Mouse (Mus musculus) E14TG2a.4 (cell line): ENCODE results near the gene Smtnl1.
A peak's percentile ranks its signal among the peaks of the same experiment; 100 is the strongest.

Source experiments
- H3K27me3 ChIP-seq: 2 replicates; pipeline ENCODE4 v1.6.1; 2014; ENCODE audit warnings: low read length, control low read depth; ENCODE audit not compliant: insufficient read depth
- H3K36me3 ChIP-seq: 2 replicates; pipeline ENCODE4 v1.6.1; 2014; ENCODE audit warnings: low read length, control low read depth; ENCODE audit not compliant: insufficient read depth
- H3K4me1 ChIP-seq: replicated peaks from 2 replicates; pipeline ENCODE4 v1.6.1; 2014; ENCODE audit warnings: low read depth, low read length, control low read depth
- H3K4me3 ChIP-seq: replicated peaks from 2 replicates; pipeline ENCODE4 v1.5.1; 2014; ENCODE audit warnings: mild to moderate bottlenecking, low read length
- H3K9me3 ChIP-seq: 2 replicates; pipeline ENCODE4 v1.6.1; 2014; ENCODE audit warnings: low read length, control low read depth
- CTCF ChIP-seq: conservative IDR thresholded peaks from 2 replicates; pipeline ENCODE4 v1.5.1; 2014; ENCODE audit warnings: low read length
- NANOG ChIP-seq: IDR thresholded peaks from 2 replicates; pipeline ENCODE4 v1.6.1; 2014; ENCODE audit warnings: borderline replicate concordance, low read length, mixed read lengths
- POU5F1 ChIP-seq: IDR thresholded peaks from 2 replicates; pipeline ENCODE4 v1.6.1; 2014; ENCODE audit warnings: low read length, borderline replicate concordance

Smtnl1 gene

DNA sequence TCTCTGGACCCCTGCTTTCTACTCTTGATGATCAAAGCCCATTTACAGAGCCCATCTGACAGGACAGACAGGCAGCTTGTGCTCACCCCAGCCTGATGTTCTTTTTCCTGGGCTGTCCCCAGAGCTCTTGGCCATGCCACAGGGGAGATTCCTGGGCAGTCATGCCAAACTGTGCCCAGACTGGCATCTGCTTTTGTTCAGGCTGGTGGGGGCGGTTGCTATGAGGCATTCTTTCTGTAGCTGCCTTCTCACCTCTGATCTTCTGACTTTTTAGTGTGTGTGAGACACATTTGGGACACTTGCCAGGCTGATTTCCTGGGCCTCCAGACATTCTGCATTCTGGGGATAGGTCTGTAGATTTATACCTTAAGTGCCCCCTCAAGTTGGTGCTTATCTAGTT lies 36.1 kb upstream of the Smtnl1 start:
- Histone ChIP-seq H3K27me3 (no peaks in the 10 kb centered on the region), H3K4me1 (0 out of 2 replicates have a peak, but pooled peaks cover 1% of the 10 kb centered on the region), H3K4me3 (no peak overlapping the region), H3K36me3 (peaks cover 98% of the 10 kb centered on the region), H3K9me3 (peaks cover 6% of the 10 kb centered on the region)
- TF ChIP-seq CTCF (no peak), NANOG (no peak), POU5F1 (no peak)

DNA sequence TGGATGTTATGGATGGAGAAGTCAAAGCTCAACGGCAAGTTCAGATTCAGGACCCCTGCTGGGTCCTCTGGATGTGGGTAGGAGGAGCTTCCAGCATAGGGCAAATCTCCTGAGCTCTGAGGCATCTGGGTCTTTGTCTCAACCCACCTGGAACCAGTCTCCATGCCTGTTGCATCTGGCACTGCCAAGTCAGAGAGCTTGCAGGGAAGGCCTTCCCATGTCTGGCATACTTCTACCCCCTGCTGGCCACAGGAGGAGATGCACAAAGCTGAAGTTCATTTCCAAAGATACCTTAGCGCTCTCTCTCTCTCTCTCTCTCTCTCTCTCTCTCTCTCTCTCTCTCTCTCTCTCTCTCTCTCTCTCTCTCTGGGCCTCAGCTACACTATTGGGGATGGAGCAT lies 33.3 kb upstream of the Smtnl1 start:
- H3K27me3 ChIP-seq: no peaks in the 10 kb centered on the region
- no peak for TF ChIP-seq NANOG
- TF ChIP-seq POU5F1: no peak
- TF ChIP-seq CTCF: peak; percentile 47
- H3K4me3 ChIP-seq: no peak overlapping the region
- peaks cover 14% of the 10 kb centered on the region for H3K4me1 ChIP-seq
- H3K36me3 ChIP-seq: peaks cover 92% of the 10 kb centered on the region
- peaks cover 6% of the 10 kb centered on the region for H3K9me3 ChIP-seq

DNA sequence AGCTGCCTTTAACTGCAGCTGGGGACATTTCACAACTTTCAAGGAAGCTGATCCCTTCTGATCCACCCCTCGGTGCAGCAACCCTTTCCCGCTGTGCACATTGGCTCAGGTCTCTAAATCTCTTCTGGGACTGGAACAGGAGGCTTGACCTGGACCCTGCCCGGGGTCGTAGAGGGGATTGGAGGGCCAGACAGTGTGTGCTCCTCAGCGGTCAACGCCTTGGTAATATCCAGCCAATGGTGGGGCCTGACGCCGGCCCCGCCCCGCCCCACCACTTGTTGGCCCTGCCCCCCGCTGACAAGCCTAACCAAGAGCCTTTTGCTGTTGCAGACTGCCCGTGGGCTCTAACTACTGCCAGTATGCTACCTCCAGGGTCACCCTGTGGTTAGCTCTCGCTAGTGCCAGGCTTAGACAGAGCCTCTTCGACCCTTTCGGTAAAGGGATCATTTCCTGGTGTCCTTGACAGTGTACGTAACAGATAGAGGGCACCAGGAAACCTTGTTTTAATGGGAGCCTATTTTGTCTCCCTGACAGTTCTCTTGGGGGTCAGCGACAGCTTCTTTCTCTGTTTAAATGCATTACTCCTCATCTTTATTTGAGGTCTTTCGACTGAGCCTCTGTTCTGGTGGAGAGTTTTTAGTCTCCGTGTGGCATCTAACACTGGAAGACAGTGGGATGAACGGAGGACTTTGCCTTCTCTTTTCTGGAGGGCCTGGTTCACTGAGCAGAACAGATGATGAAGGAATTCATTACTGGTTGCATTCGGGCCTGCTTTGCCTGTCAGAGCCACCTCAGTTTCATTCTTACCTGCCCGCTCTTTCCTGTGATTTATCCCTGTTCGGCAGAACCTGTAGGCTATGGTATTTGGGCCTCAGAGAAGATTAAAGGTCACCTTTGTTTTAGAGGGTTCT lies 28.9 kb upstream of the Smtnl1 start:
- TF ChIP-seq CTCF (no peak), NANOG (no peak), POU5F1 (no peak)
- peaks cover 18% of the 10 kb centered on the region for H3K4me1 ChIP-seq
- H3K4me3 ChIP-seq: no peak overlapping the region
- H3K27me3 ChIP-seq: no peaks in the 10 kb centered on the region
- peaks cover 92% of the 10 kb centered on the region for H3K36me3 ChIP-seq
- no peaks in the 10 kb centered on the region for H3K9me3 ChIP-seq

DNA sequence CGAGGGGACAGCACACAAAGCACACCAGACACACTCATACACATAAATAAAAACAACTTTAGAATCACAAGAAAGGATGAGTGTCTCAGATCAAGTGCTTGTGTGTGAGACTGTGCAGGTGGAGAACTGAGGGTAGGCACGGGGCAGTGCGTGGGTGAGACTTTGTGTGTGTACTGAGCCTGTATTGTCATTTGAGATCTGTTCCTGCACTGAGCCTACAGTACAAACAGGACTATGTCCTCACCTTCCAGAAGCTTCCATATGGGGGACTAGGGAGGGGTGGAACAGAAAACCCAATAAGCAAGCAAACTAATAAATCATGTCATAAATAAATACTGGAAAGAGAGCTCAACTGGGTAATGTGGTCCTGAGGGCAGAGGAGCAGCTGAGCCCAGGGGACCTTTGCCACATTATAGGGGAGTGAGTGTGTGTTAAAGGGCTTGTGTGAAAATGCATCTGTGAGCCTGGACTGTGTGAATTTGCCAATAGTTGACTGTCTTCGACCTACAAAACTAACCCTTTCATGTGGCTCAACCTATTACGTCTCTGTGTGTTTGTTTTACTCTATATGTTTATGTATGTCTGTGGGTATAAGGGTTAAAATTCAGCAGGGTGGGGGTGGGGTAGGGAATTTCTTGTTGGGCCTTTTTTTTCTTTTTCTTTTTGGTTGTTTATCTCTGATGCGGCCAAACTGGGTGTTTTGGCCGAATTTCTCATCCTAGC lies 28.1 kb upstream of the Smtnl1 start:
- H3K9me3 ChIP-seq: no peaks in the 10 kb centered on the region
- H3K4me3 ChIP-seq: no peak overlapping the region
- no peak for TF ChIP-seq NANOG
- TF ChIP-seq CTCF: no peak
- TF ChIP-seq POU5F1: no peak
- no peaks in the 10 kb centered on the region for H3K27me3 ChIP-seq
- peaks cover 18% of the 10 kb centered on the region for H3K4me1 ChIP-seq
- peaks cover 92% of the 10 kb centered on the region for H3K36me3 ChIP-seq

DNA sequence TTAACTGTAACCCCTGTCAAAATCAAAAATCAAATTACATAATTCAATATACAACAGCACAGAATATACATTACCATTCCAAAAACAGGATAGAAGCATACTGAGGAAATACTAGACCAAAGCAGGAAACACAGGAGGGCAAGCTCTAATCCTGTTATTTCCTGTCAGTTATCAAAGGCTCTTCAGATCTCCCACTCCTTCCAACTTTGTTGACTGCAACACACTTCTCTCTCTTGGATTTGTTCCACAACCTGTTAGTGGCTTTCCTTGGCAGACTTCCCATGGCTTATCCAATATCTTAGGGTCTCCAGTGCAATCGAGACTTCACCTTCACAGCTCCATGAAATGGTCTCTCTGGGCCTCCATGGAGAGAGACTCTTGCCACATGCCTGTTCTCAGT lies 22.8 kb upstream of the Smtnl1 start:
- Histone ChIP-seq H3K9me3 (no peaks in the 10 kb centered on the region), H3K4me1 (peaks cover 15% of the 10 kb centered on the region), H3K27me3 (peaks cover 21% of the 10 kb centered on the region), H3K36me3 (peaks cover 87% of the 10 kb centered on the region), H3K4me3 (no peak overlapping the region)
- TF ChIP-seq CTCF (no peak), POU5F1 (no peak), NANOG (no peak)

DNA sequence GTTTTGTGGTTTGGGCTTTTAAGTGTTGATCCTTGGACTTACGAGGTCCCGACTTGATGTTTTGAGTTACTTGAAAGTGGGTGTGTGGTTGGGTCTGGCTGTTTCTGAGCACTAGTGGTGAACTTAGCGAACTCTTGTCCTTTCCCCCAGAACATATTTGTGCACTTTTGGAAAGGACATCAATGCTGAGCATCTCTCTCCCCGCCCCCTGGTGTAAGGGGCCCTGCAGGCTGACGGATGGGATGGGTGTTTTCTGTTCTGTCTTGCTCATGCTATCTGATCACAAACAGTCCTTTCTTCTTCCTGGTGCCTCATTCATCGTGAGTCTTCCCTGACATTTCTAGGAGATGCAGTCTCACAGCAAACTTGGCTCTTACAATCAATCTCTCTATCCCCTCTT lies 21.2 kb upstream of the Smtnl1 start:
- Histone ChIP-seq H3K36me3 (peaks cover 72% of the 10 kb centered on the region), H3K4me1 (peaks cover 26% of the 10 kb centered on the region), H3K27me3 (peaks cover 36% of the 10 kb centered on the region), H3K4me3 (no peak overlapping the region), H3K9me3 (no peaks in the 10 kb centered on the region)
- TF ChIP-seq NANOG: no peak
- no peak for TF ChIP-seq POU5F1
- TF ChIP-seq CTCF: no peak

DNA sequence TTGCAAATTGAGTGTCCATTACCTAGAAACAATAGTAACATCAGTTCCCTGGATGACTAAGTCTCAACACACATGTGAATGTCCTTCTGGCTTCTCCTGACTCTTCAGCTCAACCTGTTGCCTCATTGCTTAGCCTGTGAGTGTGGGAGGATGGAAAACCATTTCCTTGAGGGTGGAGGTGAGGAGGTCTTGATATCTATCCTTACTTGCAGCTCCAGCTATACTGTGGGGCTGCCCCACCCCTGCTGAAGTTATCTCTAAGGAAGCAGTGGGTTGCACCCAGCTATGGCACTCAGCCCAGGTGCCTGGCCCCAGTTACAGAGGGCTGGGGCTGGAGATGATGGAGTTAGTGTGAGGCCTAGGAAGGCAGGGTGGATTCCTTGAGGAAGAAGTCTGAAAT lies 19.5 kb upstream of the Smtnl1 start:
- H3K4me1 ChIP-seq: peaks cover 43% of the 10 kb centered on the region
- H3K9me3 ChIP-seq: no peaks in the 10 kb centered on the region
- H3K36me3 ChIP-seq: peaks cover 55% of the 10 kb centered on the region
- H3K4me3 ChIP-seq: no peak overlapping the region
- peaks cover 39% of the 10 kb centered on the region for H3K27me3 ChIP-seq
- TF ChIP-seq NANOG (no peak), POU5F1 (no peak), CTCF (no peak)

DNA sequence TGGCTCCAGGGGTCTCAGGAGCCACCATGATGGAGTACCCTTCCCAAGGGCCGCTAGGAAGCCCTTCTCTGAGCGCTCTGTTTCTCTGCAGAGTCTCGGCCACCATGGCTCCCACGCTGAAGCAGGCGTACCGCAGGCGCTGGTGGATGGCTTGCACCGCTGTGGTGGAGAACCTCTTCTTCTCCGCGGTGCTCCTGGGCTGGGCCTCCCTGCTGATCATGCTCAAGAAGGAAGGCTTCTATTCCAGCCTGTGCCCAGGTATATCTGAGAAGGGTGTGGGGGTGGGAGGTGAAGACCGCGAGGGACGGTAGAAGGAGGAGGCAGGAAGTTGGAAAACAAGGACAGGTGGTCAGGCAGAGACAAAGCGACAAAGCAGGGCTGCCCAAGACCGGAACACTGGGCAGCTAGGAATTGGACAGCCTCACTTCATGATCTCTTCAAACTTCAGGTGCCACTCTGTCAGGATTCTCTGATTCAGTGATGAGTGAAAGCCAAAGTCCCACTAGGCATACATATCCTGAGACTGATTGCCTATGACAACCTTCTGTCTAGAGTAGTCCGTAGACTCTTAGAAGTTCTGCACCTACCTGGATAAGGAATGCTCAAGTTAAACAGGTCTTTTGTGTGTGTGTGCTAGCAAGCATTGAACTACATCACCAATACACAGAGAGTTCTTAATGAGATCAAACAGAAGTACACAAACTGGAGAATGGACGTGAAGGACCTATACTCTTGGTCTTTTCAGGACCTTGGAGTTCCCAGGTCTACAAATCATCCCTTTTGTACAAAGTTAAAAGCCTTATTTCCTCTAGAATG lies 18.5 kb upstream of the Smtnl1 start:
- H3K4me1 ChIP-seq: peaks cover 51% of the 10 kb centered on the region
- no peak for TF ChIP-seq CTCF
- TF ChIP-seq POU5F1: no peak
- TF ChIP-seq NANOG: no peak
- H3K4me3 ChIP-seq: peak overlapping the region; percentile 85
- no peaks in the 10 kb centered on the region for H3K9me3 ChIP-seq
- H3K27me3 ChIP-seq: peaks cover 42% of the 10 kb centered on the region
- peaks cover 45% of the 10 kb centered on the region for H3K36me3 ChIP-seq
